Mouse (Mus musculus) forebrain, embryonic 11.5 days (tissue): ENCODE results near the gene Gm42669. TPM values are rescaled to one million over a fixed set of nuclear protein-coding genes. Genes with fewer than 3 reads are reported as not detected.

Source experiments
- ATAC-seq: fragments of 200-750 bp; cut with Nextera tagmentation; replicated peaks from 2 replicates; pipeline ENCODE4 v1.8.0; 2017; ENCODE audit warnings: moderate TSS enrichment; ENCODE audit not compliant: low FRiP score
- DNase-seq: peaks from one replicate; pipeline ENCODE4 v3.0.0-alpha.2; 2017; ENCODE audit warnings: low spot score
- H3K27ac ChIP-seq: fragments of 300-500 bp; sonication (generic); 2 replicates; pipeline ENCODE4 v1.5.1; 2014; ENCODE audit warnings: low read depth, low read length
- H3K27me3 ChIP-seq: fragments of 300-500 bp; sonication (generic); 2 replicates; pipeline ENCODE4 v1.6.1; 2014; ENCODE audit warnings: mild to moderate bottlenecking, low read length, mixed read lengths; ENCODE audit not compliant: control insufficient read depth, insufficient read depth
- H3K36me3 ChIP-seq: fragments of 300-500 bp; sonication (generic); 2 replicates; pipeline ENCODE4 v1.6.1; 2014; ENCODE audit warnings: mild to moderate bottlenecking, low read length, moderate library complexity, mixed read lengths; ENCODE audit not compliant: control insufficient read depth, insufficient read depth
- H3K4me1 ChIP-seq: fragments of 300-500 bp; sonication (generic); replicated peaks from 2 replicates; pipeline ENCODE4 v1.6.1; 2014; ENCODE audit warnings: low read length, mixed read lengths; ENCODE audit not compliant: control insufficient read depth, insufficient read depth
- H3K4me2 ChIP-seq: fragments of 300-500 bp; sonication (generic); 2 replicates; pipeline ENCODE4 v1.6.1; 2014; ENCODE audit warnings: low read depth, mild to moderate bottlenecking, low read length, moderate library complexity, mixed read lengths; ENCODE audit not compliant: severe bottlenecking
- H3K4me3 ChIP-seq: fragments of 300-500 bp; sonication (generic); 2 replicates; pipeline ENCODE4 v1.5.1; 2014; ENCODE audit warnings: low read depth, low read length
- H3K9ac ChIP-seq: fragments of 300-500 bp; sonication (generic); 2 replicates; pipeline ENCODE4 v1.6.1; 2014; ENCODE audit warnings: low read length
- H3K9me3 ChIP-seq: fragments of 300-500 bp; sonication (generic); 2 replicates; pipeline ENCODE4 v1.6.1; 2016; ENCODE audit warnings: low read length, mixed read lengths; ENCODE audit not compliant: control insufficient read depth
- WGBS: fragments of 180-500 bp; shearing (Covaris S2); extraction: QIAGEN DNeasy Blood & Tissue Kit; methylation state at CpG from one replicate; pipeline ENCODE4 v1.1.7; 2014; 5-methylcytosine and 5-hydroxymethylcytosine counted together
- polyA plus RNA-seq: library from polyadenylated mRNA; unstranded; fragments of >200 nt; fragmentation: Nextera tagmentation; extraction: Ambion mirVana; gene quantifications from 2 replicates; pipeline ENCODE4 v1.2.1, GENCODE M21; 2014

Gene Gm42669
- polyA plus RNA-seq, 1 experiment from 2014 or later = 0.63 TPM

GRCm38 (mm10) chr5:107492471-107492870 is 14.9 kb upstream of the Gm42669 start:
- 93% methylated on average over 2 of the region's 2 CpGs for WGBS
- no peaks in the 10 kb centered on the region for H3K36me3 ChIP-seq
- DNase-seq (no peak), ATAC-seq (no peak)
- H3K4me1 ChIP-seq = no peaks in the 10 kb centered on the region
- no peak overlapping the region for H3K4me3 ChIP-seq
- no peak overlapping the region for H3K4me2 ChIP-seq
- no peaks in the 10 kb centered on the region for H3K27me3 ChIP-seq
- H3K9ac ChIP-seq = no peak overlapping the region
- no peak overlapping the region for H3K27ac ChIP-seq
- H3K9me3 ChIP-seq = no peaks in the 10 kb centered on the region; the same call in 1 of the 2 replicates

- H3K27me3 ChIP-seq = no peaks in the 10 kb centered on the region
- no peak for DNase-seq
- 97% methylated on average over 5 of the region's 5 CpGs for WGBS
- H3K27ac ChIP-seq = no peak overlapping the region
- H3K4me2 ChIP-seq = no peak overlapping the region
- no peaks in the 10 kb centered on the region for H3K36me3 ChIP-seq
- H3K4me1 ChIP-seq = peaks cover 7% of the 10 kb centered on the region
- no peaks in the 10 kb centered on the region; the same call in 1 of the 2 replicates for H3K9me3 ChIP-seq
- ATAC-seq = no peak
- no peak overlapping the region for H3K4me3 ChIP-seq
- H3K9ac ChIP-seq = no peak overlapping the region
Observed at GRCm38 (mm10) chr5:107494759-107495158, 12.7 kb upstream of the Gm42669 start.

GRCm38 (mm10) chr5:107496047-107496446 is 11.4 kb upstream of the Gm42669 start:
- DNase-seq (no peak), ATAC-seq (no peak)
- no peaks in the 10 kb centered on the region; the same call in 1 of the 2 replicates for H3K9me3 ChIP-seq
- no peaks in the 10 kb centered on the region for H3K36me3 ChIP-seq
- WGBS = 85% methylated on average over 2 of the region's 2 CpGs
- H3K4me2 ChIP-seq = no peak overlapping the region
- no peak overlapping the region for H3K4me3 ChIP-seq
- no peaks in the 10 kb centered on the region for H3K27me3 ChIP-seq
- no peak overlapping the region for H3K27ac ChIP-seq
- H3K4me1 ChIP-seq = peaks cover 7% of the 10 kb centered on the region
- H3K9ac ChIP-seq = no peak overlapping the region

GRCm38 (mm10) chr5:107497519-107498501 is 9.6 kb upstream of the Gm42669 start:
- Histone ChIP-seq H3K36me3 (no peaks in the 10 kb centered on the region), H3K27ac (peak overlapping the region; percentile 26; the same call in 1 of the 2 replicates), H3K4me3 (peak overlapping the region; percentile 19), H3K27me3 (no peaks in the 10 kb centered on the region), H3K9ac (peak overlapping the region; percentile 30; the same call in 1 of the 2 replicates), H3K4me1 (peaks cover 7% of the 10 kb centered on the region), H3K4me2 (peak overlapping the region; percentile 45; the same call in 1 of the 2 replicates), H3K9me3 (no peaks in the 10 kb centered on the region; the same call in 1 of the 2 replicates)
- WGBS = 46% methylated on average over 10 of the region's 10 CpGs
- DNase-seq (peak; percentile 66), ATAC-seq (peak; percentile 97)

GRCm38 (mm10) chr5:107498806-107499310 is 8.6 kb upstream of the Gm42669 start:
- WGBS = 64% methylated on average over 5 of the region's 5 CpGs
- Histone ChIP-seq H3K4me1 (peaks cover 7% of the 10 kb centered on the region), H3K4me2 (peak overlapping the region; percentile 27; the same call in 1 of the 2 replicates), H3K9ac (0 out of 2 replicates have a peak overlapping the region, but pooled peaks have one; percentile 12), H3K27ac (no peak overlapping the region), H3K27me3 (no peaks in the 10 kb centered on the region), H3K4me3 (0 out of 2 replicates have a peak overlapping the region, but pooled peaks have one; percentile 6), H3K9me3 (no peaks in the 10 kb centered on the region; the same call in 1 of the 2 replicates), H3K36me3 (no peaks in the 10 kb centered on the region)
- no peak for DNase-seq
- no peak for ATAC-seq

- H3K4me3 ChIP-seq = no peak overlapping the region
- H3K9ac ChIP-seq = no peak overlapping the region
- no peak overlapping the region for H3K27ac ChIP-seq
- H3K4me2 ChIP-seq = no peak overlapping the region
- no peak for ATAC-seq
- H3K36me3 ChIP-seq = no peaks in the 10 kb centered on the region
- H3K4me1 ChIP-seq = peaks cover 7% of the 10 kb centered on the region
- WGBS = 89% methylated on average over 5 of the region's 5 CpGs
- no peaks in the 10 kb centered on the region for H3K27me3 ChIP-seq
- no peak for DNase-seq
- H3K9me3 ChIP-seq = no peaks in the 10 kb centered on the region
Observed at GRCm38 (mm10) chr5:107499891-107500535, 7.4 kb upstream of the Gm42669 start.

- Histone ChIP-seq H3K4me1 (peaks cover 7% of the 10 kb centered on the region), H3K27me3 (no peaks in the 10 kb centered on the region), H3K27ac (no peak overlapping the region), H3K9me3 (no peaks in the 10 kb centered on the region), H3K9ac (no peak overlapping the region), H3K36me3 (no peaks in the 10 kb centered on the region), H3K4me2 (no peak overlapping the region), H3K4me3 (no peak overlapping the region)
- ATAC-seq (no peak), DNase-seq (no peak)
- 71% methylated on average over 1 of the region's 1 CpGs for WGBS
Observed at GRCm38 (mm10) chr5:107500741-107501140, 6.7 kb upstream of the Gm42669 start.

- no peaks in the 10 kb centered on the region for H3K4me1 ChIP-seq
- H3K4me2 ChIP-seq = no peak overlapping the region
- no peaks in the 10 kb centered on the region for H3K9me3 ChIP-seq
- H3K36me3 ChIP-seq = no peaks in the 10 kb centered on the region; the same call in 1 of the 2 replicates
- no peak for ATAC-seq
- no peaks in the 10 kb centered on the region for H3K27me3 ChIP-seq
- DNase-seq = no peak
- 89% methylated on average over 10 of the region's 10 CpGs for WGBS
- no peak overlapping the region for H3K4me3 ChIP-seq
- H3K9ac ChIP-seq = no peak overlapping the region
- H3K27ac ChIP-seq = no peak overlapping the region
Observed at GRCm38 (mm10) chr5:107510503-107510902, 3.1 kb downstream of the Gm42669 start.
